Comparison of ENCODE assay signal across 16 mouse cellular contexts in genomic region chr7:90355995-90356394, GRCm38 (mm10).
"Had no signal": no experiment of that assay in that cellular context is flagged by ENCODE, and none has a peak within 500 bp of the region (broad histone marks: within the 10 kb centered on the region; RNA-seq: fewer than 3 reads in every experiment).

No protein-coding gene starts in this region.

- H3K4me1 ChIP-seq: midbrain, embryonic 10.5 days; midbrain, embryonic 12.5 days; neural tube, embryonic 12.5 days had no signal

- H3K36me3 ChIP-seq: midbrain, embryonic 10.5 days; midbrain, embryonic 12.5 days; neural tube, embryonic 12.5 days had no signal

- H3K4me2 ChIP-seq: lung, embryonic 14.5 days; midbrain, embryonic 12.5 days; neural tube, embryonic 12.5 days had no signal

- DNase-seq: lung, adult 18-20 months; lung, embryonic 14.5 days; lung, postnatal 10 days; lung, postnatal 4 days; midbrain, embryonic 14.5 days; retina, postnatal 1 day; right cerebral cortex, adult 18-20 months; right cerebral cortex, postnatal 25 days; right cerebral cortex, postnatal 4 days; spleen, adult 18-20 months; thymus, adult 18-20 months; thymus, postnatal 14 days; thymus, postnatal 36 days had no signal

- H3K27ac ChIP-seq: midbrain, embryonic 10.5 days; midbrain, embryonic 12.5 days; neural tube, embryonic 12.5 days had no signal

- H3K27me3 ChIP-seq: midbrain, embryonic 12.5 days; neural tube, embryonic 12.5 days had no signal

- H3K4me3 ChIP-seq: midbrain, embryonic 10.5 days; midbrain, embryonic 12.5 days; neural tube, embryonic 12.5 days had no signal
